Mouse (Mus musculus) heart, adult 8-10 months (tissue): Measurements from ENCODE around the gene Csad. TPM values are rescaled to one million over a fixed set of nuclear protein-coding genes. Genes with fewer than 3 reads are reported as not detected.
"Not testable (repeated sequence)": the region's sequence is repeated elsewhere in the genome, so short reads cannot be mapped to it uniquely, and the experiment has no call there.

Source experiments
- DNase-seq: peaks from one replicate; pipeline ENCODE4 v3.0.0; 2022; ENCODE audit warnings: low spot score
- total RNA-seq, 4 experiments: library from RNA; stranded (reverse); gene quantifications; 2 replicates each; pipeline ENCODE4 v1.2.4; 2022

Gene Csad
- total RNA-seq, 4 experiments from 2014 or later, result 14.2 to 18.9 (median 16.2) TPM

- DNase-seq, result no peak
Measured at GRCm38 (mm10) chr15:102165468-102166100, 38.9 kb downstream of the Csad start.

DNA sequence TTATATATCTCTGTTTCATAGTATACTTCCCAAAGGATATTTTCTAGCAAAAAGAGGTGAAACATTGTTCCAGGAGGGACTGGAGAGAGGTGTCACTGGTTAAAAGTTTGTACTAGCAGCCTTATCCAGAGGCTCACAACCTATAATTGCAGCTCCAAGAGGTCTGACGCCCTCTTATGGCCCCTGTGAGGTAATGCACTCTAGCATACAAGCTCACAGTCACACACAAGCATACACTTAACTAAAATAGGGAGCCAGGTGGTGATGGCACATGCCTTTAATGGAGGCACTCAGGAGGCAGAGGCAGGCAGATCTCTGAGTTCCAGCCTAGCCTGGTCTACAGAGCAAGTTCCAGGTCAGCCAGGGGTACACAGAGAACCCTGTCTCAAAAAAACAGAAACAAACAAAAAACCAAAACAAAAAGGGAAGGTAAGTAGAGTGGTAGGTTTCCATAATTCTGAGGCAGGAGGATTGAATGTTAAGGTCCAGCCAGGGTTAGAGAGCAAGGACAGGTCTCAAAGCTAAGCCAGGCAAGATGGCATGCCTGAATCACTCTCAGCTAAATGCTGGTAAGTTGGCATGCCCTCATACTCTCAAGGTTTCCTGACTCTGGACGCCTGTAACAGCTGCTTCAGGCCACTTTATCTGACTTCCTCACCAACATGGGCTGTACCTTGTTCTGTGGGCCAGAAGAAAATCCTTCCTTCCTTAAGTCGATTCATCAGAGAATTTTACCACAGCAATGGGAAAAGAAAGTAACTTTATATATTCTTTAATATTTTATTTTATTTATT is 40.4 kb downstream of the Csad start:
- no peak for DNase-seq

DNA sequence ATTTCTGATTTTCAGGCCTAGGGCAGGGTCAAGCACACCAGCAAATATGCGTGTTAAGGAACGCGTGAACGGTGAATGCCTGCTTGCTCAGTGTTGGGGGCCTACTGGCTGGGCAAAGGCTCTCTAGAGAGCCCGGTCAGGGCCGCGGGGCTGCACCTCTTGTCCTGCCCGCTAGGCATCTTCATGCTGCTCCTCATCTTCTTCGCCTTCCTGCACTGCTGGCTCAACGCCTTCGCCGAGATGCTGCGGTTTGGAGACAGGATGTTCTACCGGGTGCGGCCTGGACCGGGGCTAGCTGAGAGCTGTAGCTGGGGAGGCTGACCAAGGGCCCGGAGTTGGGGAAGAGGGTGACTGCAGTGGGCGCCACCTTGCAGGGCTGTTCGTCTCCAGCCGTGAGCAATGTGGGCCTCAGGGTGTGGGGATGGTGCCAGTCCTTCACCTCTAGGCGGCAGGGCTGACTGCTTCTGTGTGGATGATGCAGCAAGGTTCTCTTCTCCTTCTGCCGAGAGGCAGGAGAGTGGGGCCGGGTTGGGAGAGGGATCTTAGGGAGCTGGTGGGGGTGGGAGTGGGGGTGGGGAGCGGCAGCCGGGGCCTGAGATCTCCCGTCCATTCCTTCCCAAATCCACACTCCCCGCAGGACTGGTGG is 44.0 kb downstream of the Csad start:
- DNase-seq, result no peak

DNA sequence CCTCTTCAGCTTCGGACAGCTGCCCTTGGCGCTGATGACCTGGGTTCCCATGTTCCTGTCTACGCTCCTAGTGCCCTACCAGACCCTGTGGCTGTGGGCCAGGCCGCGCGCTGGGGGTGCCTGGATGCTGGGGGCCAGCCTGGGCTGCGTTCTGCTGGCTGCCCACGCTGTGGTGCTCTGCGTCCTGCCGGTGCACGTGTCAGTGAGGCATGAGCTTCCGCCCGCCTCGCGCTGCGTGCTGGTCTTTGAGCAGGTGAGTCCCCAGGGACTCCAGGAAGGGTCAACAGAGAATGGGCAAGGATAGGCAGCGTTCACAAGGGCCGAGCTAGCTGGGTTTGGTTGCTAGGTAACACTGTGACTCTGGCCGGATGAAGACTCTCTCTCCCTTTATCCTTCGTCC is 47.7 kb downstream of the Csad start:
- DNase-seq, result no peak

- not testable (repeated sequence) for DNase-seq
Measured at GRCm38 (mm10) chr15:102155006-102155405, 49.5 kb downstream of the Csad start.

DNA sequence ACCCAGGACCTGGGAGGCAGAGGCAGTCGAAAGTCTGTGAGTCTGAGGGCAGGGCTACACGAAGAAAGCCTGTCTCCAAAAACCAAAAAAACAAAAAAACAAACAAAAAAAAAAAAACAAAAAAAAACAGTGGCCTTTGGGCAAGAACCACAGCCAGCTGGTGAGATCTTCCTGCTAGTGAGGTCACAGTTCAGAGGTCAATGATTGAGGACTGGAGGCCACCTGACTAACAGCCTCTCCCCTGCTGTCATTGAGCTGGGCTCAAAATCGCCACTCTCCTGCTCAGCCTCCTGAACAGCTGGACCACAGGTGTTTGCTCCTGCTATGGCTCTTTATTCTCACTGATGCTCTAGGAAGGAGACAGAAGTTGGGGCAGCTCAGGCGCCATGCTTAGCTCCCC is 51.9 kb downstream of the Csad start:
- no peak for DNase-seq

GRCm38 (mm10) chr15:102150301-102151135 is 54.0 kb downstream of the Csad start, which contains the start of gene Soat2:
Gene Soat2, plus strand, starts transcription at chr15:102150526.
- DNase-seq, result no peak

DNA sequence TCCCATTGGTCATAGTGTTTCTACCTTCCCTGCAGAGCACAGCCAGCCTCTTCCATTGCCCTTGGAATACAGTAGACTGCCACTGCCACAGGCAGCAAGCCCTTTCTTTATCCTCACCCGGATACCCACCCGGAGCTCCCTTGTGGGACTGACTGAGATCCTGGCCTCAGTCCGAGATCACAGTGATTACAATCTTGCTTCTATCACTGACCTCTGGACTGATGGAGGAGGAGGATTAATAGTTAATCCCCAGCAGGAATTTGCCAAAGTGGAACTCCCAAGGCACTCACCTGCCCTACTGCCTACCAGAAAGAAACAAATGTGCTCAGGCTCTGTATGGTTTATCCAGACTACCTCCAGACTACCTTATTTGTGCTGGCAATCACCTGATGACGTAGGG is 55.0 kb downstream of the Csad start:
- no peak for DNase-seq

- no peak for DNase-seq
Measured at GRCm38 (mm10) chr15:102147674-102148402, 56.7 kb downstream of the Csad start.

GRCm38 (mm10) chr15:102146882-102147281 is 57.6 kb downstream of the Csad start:
- DNase-seq, result no peak

DNA sequence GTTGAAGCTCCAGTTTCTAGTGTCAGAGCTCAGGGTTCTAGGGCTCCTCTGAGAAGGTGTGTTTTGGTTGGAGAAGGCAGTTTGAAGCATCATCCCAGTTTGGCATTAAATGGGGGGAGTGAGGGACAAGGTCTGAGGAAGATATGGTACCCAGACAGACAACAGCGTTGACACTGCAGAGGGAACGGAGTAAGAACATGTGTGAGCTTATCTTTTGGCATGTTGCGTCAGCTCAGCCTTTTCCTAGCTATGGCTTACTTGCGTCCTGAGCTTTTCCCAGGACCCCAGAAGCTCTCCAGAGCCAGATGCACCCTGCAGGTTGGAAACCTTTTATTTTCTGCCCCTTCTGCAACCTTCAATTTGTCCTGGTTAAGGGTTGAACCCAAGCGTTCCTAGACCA is 58.4 kb downstream of the Csad start:
- DNase-seq, result no peak

GRCm38 (mm10) chr15:102145330-102145729 is 59.2 kb downstream of the Csad start:
- DNase-seq, result no peak

DNA sequence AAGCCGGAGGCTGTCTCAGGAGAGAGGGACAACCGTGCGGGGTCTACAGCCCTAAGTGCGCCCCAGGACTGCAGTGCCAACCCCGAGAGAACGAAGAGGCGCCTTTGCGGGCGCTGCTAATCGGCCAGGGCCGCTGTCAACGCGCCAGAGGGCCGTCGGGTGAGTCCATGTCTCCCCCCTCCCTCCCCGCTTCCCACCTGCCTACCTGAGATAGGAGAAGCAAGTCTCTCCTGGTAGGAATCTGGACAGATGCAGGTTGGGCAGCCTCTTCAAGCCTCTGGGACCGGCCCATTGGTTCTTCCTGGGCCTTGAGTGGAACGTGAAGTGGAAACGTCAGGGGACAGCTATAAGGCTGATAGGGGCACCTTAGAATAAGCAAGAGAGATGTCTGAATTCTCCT is 59.8 kb downstream of the Csad start:
- no peak for DNase-seq

DNA sequence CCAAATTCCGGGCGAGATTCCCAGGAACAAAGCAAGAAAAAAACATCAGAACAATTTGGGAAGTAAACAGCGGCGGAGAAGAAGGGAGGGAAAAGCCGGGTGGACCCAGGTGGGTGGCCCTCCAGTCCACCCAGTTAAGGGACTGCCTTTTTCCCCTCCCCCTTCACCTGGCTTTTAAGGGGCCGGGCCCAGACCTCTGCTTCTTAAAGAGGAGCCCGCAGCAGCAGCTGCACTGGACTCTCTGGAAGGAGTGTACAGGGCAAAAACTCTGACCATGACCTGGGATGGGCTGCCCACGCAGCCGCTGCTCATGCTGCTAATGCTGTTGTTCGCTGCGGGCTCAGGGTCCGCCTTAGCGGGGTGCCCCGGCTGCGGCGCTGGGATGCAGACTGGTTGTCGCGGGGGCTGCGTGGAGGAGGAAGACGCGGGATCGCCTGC is 60.2 kb downstream of the Csad start, which contains the start of gene Igfbp6:
Gene Igfbp6, plus strand, starts transcription at position 89 of the 438 bp plus-strand sequence.
- no peak for DNase-seq

DNA sequence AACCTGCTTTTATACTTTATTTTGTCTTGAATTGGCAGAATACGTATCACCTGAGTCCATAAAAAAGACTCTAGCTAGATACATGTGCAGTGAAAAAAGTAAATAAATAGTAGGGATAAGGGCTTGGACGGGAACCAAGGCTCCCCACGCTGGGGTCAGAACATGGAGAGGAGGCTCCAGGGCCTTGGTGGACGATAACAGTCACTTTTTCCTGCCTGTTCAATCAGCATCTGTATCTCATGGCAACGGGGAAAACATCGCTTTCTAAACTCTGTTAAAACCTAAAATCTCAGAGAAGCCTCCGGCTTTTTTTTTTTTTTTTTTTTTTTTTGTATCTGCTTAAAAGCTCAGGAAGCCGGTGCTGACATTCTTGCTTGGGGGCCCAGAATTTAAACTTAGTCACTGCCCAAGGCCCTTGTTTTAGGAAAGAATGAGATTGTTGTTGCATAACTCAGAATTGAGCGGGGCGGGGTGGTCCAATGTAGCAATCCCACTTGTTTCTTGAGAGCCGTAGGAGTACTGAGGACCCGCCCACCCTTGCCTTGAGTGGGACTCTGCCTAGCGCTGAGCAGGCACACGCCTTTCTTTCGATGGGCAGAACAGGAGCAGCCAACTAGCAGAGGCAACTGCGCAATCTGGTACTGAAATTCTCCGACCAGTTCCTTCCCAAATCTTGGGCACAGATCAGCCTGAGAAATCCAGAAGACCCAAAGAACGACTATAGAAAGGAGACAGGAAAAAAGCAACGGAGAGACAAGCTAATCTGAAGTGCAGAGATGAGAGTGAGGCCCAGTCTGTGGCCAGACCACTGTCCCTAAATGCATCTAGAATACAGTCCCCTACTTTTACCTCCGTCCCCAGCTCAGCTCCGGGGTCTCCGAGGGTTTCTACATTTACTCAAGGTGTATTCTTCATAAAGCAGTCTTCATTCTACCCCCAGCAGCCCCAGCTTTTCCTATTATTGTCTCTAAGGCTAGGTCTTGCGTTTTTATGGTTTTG is 61.3 kb downstream of the Csad start:
- DNase-seq, result no peak

- no peak for DNase-seq
Measured at GRCm38 (mm10) chr15:102141120-102141519, 63.4 kb downstream of the Csad start.

DNA sequence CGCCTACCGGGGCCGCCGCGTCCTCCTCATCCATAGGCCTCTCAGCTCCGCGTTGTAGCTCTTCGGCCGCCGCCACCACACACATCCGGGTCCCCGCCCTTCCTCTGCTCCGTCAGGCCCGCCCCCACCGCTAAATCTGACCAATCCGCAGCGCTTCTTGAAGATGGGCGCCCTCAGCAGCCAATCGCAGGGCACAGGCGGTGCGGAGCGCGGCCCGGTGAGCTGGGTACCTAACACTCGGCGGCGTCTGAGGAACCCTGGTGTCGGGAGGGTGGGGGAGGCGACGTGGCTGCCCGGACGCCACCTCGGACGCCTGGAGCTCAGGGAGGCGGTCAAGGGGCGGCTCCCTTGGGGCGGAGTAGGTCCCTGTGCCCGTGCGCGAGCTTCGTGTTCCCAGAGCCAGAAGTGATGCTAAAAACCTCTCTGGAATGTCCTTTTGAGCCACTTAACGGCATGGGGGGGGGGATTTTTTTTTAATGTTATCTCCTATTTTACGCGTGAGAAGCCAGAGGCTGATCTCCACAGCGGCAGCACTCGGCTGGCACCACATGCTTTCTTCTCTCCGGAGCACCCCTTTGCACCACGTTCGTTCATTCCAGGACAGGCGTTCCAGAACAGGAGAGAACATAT is 68.3 kb downstream of the Csad start, which contains the start of gene Spryd3:
Gene Spryd3, minus strand, starts transcription at position 106 of the 630 bp plus-strand sequence.
- DNase-seq, result peak; percentile 98

GRCm38 (mm10) chr15:102135522-102136128 is 68.9 kb downstream of the Csad start:
- DNase-seq, result no peak

DNA sequence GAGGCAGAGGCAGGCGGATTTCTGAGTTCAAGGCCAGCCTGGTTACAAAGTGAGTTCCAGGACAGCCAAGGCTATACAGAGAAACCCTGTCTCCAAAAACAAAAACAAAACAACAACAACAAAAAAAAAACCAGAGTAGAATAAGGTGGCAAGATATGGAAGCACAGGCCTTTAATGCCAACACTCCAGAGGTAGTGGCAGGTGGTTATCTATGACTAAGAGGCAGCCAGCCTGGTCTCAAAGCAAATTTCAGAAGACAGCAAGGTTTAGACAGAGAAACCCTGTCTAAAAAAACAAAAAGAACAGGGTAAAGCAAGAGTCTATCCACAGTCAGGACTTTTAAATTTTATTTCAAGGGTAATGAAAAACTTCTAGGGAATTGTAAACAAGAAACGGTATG is 69.8 kb downstream of the Csad start:
- DNase-seq, result no peak
